8 mouse cellular contexts compared by ENCODE assay signal in the genomic region with DNA sequence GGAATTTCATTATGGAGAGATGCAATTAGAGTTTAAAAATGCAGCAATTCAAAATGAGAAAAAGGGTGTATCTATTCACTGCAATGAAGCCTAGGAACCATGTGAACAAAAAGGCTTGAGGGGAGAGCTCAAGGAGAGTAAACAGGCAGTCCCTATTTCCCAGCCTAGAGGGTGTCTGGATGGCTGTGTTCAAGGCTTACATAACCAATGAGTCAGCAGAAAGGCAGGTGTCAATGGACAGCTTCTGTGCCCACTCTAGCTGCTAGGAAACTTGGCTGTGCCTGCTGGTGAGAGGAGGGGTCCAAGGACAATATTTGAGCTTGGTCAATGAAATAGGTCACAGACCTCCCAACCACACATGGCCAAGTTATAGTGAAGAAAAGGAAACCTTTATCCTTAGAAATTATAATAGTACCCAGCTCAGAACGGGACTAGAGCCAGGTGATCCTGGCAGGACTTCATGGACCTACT.
DNase-seq lines count a peak whose midpoint lies in the region; ATAC-seq and TF ChIP-seq lines count a peak whose summit lies in the region.

No protein-coding gene starts in this region.

- no peak for ATAC-seq in kidney, embryonic 15.5 days (replicated peaks; ENCODE audit: low FRiP score)
- ATAC-seq in G1E (ENCODE audit: extremely low read depth, insufficient number of reproducible peaks, low FRiP score, poor library complexity, severe bottlenecking): peak; percentile 40; the same call in 1 of the 2 replicates
- ATAC-seq in heart, postnatal 0 days (ENCODE audit: insufficient read depth, low read depth): peak; percentile 55; the same call in 1 of the 2 replicates
- ATAC-seq in CD4-positive, CD25-positive, alpha-beta regulatory T cell, adult 4 months: no peak

- H3K4me1 ChIP-seq in kidney, adult 2 months (ENCODE audit: control insufficient read depth, insufficient read depth, low read length): peaks cover 13% of the 10 kb centered on the region
- H3K4me1 ChIP-seq in kidney, embryonic 15.5 days: peaks cover 8% of the 10 kb centered on the region; the same call in 1 of the 2 replicates
- peaks cover 6% of the 10 kb centered on the region; the same call in 1 of the 2 replicates for H3K4me1 ChIP-seq in G1E (ENCODE audit: insufficient read depth, low read depth, low read length)
- H3K4me1 ChIP-seq in cerebellum, adult 2 months (ENCODE audit: control insufficient read depth, insufficient read depth, low read length): peaks cover 11% of the 10 kb centered on the region
- peaks cover 29% of the 10 kb centered on the region for H3K4me1 ChIP-seq in heart, postnatal 0 days (ENCODE audit: control insufficient read depth, insufficient read depth)

- no peak overlapping the region for H3K9ac ChIP-seq in kidney, embryonic 15.5 days
- H3K9ac ChIP-seq in heart, postnatal 0 days (replicated peaks; ENCODE audit: low read depth, low read length): no peak overlapping the region

- no peak overlapping the region for H3K4me3 ChIP-seq in kidney, adult 2 months (ENCODE audit: insufficient read depth, low read depth, low read length)
- no peak overlapping the region for H3K4me3 ChIP-seq in kidney, embryonic 15.5 days (replicated peaks)
- H3K4me3 ChIP-seq in G1E (ENCODE audit: low read depth, low read length): no peak overlapping the region
- H3K4me3 ChIP-seq in cerebellum, adult 2 months (replicated peaks; ENCODE audit: insufficient read depth, low read depth, low read length): peak overlapping the region; percentile 65
- no peak overlapping the region for H3K4me3 ChIP-seq in heart, postnatal 0 days (ENCODE audit: low read depth, low read length)

- H3K27ac ChIP-seq in kidney, adult 2 months (ENCODE audit: insufficient read depth, low read depth, low read length): no peak overlapping the region
- H3K27ac ChIP-seq in kidney, embryonic 15.5 days: no peak overlapping the region
- H3K27ac ChIP-seq in cerebellum, adult 2 months (ENCODE audit: insufficient read depth, low read length): peak overlapping the region; percentile 69; the same call in 1 of the 2 replicates
- H3K27ac ChIP-seq in heart, postnatal 0 days (ENCODE audit: low read depth): peak overlapping the region; percentile 47; the same call in 1 of the 2 replicates

- DNase-seq in kidney, adult 2 months: peak; percentile 71
- DNase-seq in G1E (ENCODE audit: low spot score): no peak
- peak; percentile 84 to 92 for DNase-seq in cerebellum, adult 2 months
- peak; percentile 60 for DNase-seq in heart, postnatal 0 days (ENCODE audit: low spot score)
- peak; percentile 18 for DNase-seq in lung, postnatal 10 days
- no peak for DNase-seq in embryo, embryonic 11 days

- no peak for TF ChIP-seq CTCF in kidney, adult 2 months (conservative IDR thresholded peaks at IDR 0.05; ENCODE audit: insufficient read depth, insufficient read length, low read depth, low read length)
- no peak for TF ChIP-seq CTCF in G1E (IDR thresholded peaks at IDR 0.05; ENCODE audit: low read depth, low read length)
- TF ChIP-seq CTCF in cerebellum, adult 2 months (IDR thresholded peaks at IDR 0.05; ENCODE audit: borderline replicate concordance, insufficient read depth, low read depth, low read length): no peak
- TF ChIP-seq CTCF in heart, postnatal 0 days (IDR thresholded peaks at IDR 0.05; ENCODE audit: low read depth): no peak

- no peak overlapping the region for H3K4me2 ChIP-seq in kidney, embryonic 15.5 days
- H3K4me2 ChIP-seq in heart, postnatal 0 days (ENCODE audit: low read depth, low read length): no peak overlapping the region

- no peak for TF ChIP-seq POLR2A in kidney, adult 2 months (IDR thresholded peaks at IDR 0.05; ENCODE audit: low read depth, low read length)
- peak; percentile 50; the same call in 1 of the 2 replicates for TF ChIP-seq POLR2A in cerebellum, adult 2 months (IDR thresholded peaks at IDR 0.05; ENCODE audit: borderline replicate concordance, insufficient read depth, low read length)

- no peaks in the 10 kb centered on the region for H3K27me3 ChIP-seq in kidney, adult 2 months (replicated peaks; ENCODE audit: control insufficient read depth, insufficient read depth, low read length)
- H3K27me3 ChIP-seq in kidney, embryonic 15.5 days: no peaks in the 10 kb centered on the region
- H3K27me3 ChIP-seq in G1E (ENCODE audit: insufficient read depth, low read length): no peaks in the 10 kb centered on the region
- no peaks in the 10 kb centered on the region for H3K27me3 ChIP-seq in cerebellum, adult 2 months (ENCODE audit: control insufficient read depth, insufficient read depth, low read length)
- H3K27me3 ChIP-seq in heart, postnatal 0 days (ENCODE audit: control insufficient read depth, insufficient read depth, low read length): no peaks in the 10 kb centered on the region

- H3K36me3 ChIP-seq in kidney, adult 2 months (ENCODE audit: control insufficient read depth, insufficient read depth, low read length): no peaks in the 10 kb centered on the region; the same call in 1 of the 2 replicates
- H3K36me3 ChIP-seq in kidney, embryonic 15.5 days: no peaks in the 10 kb centered on the region
- no peaks in the 10 kb centered on the region for H3K36me3 ChIP-seq in G1E (replicated peaks)
- H3K36me3 ChIP-seq in heart, postnatal 0 days (replicated peaks; ENCODE audit: control insufficient read depth, insufficient read depth, low read length): no peaks in the 10 kb centered on the region

- 65% methylated on average over 1 of the region's 1 CpGs for WGBS in kidney, adult 2 months
- WGBS in kidney, embryonic 15.5 days: 92% methylated on average over 1 of the region's 1 CpGs
- 2% methylated on average over 1 of the region's 1 CpGs for WGBS in cerebellum, adult 2 months
- WGBS in heart, postnatal 0 days: 57% methylated on average over 1 of the region's 1 CpGs

- TF ChIP-seq EP300 in heart, postnatal 0 days (IDR thresholded peaks at IDR 0.05; ENCODE audit: low read depth): no peak

- H3K9me3 ChIP-seq in kidney, embryonic 15.5 days (replicated peaks): no peaks in the 10 kb centered on the region
- H3K9me3 ChIP-seq in G1E (replicated peaks): 0 out of 2 replicates have a peak, but pooled peaks cover 3% of the 10 kb centered on the region
- H3K9me3 ChIP-seq in heart, postnatal 0 days (replicated peaks; ENCODE audit: control insufficient read depth, low read length): no peaks in the 10 kb centered on the region

Comparison
In these comparisons a context has a peak if more than half of its experiments do, and no peak if none do; other contexts are left out.
1. DNase-seq: peak in kidney, adult 2 months (single experiment), cerebellum, adult 2 months (2 of 2), heart, postnatal 0 days (single experiment) and lung, postnatal 10 days (single experiment); none in G1E (single experiment) and embryo, embryonic 11 days (single experiment).
2. H3K27ac ChIP-seq: peak in cerebellum, adult 2 months (single experiment) and heart, postnatal 0 days (single experiment); none in kidney, adult 2 months (single experiment) and kidney, embryonic 15.5 days (single experiment).
3. ATAC-seq: peak in G1E (single experiment) and heart, postnatal 0 days (single experiment); none in kidney, embryonic 15.5 days (single experiment) and CD4-positive, CD25-positive, alpha-beta regulatory T cell, adult 4 months (single experiment).